Mouse (Mus musculus) limb, embryonic 11.5 days (tissue): Measurements from ENCODE around the gene Map4k3. TPM values are rescaled to one million over a fixed set of nuclear protein-coding genes. Genes with fewer than 3 reads are reported as not detected.
"Not testable (repeated sequence)": the region's sequence is repeated elsewhere in the genome, so short reads cannot be mapped to it uniquely, and the experiment has no call there.

Experiments
- ATAC-seq: fragments of 200-750 bp; cut with Nextera tagmentation; 2 replicates; pipeline ENCODE4 v1.8.0; 2017; ENCODE audit warnings: low read depth; ENCODE audit not compliant: insufficient number of reproducible peaks, low FRiP score, low TSS enrichment
- DNase-seq: peaks from one replicate; pipeline ENCODE4 v3.0.0-alpha.2; 2015; ENCODE audit warnings: low spot score
- H3K27ac ChIP-seq: fragments of 300-500 bp; sonication (generic); replicated peaks from 2 replicates; pipeline ENCODE4 v1.5.1; 2014; ENCODE audit warnings: low read depth, mild to moderate bottlenecking, low read length
- H3K27me3 ChIP-seq: fragments of 300-500 bp; sonication (generic); 2 replicates; pipeline ENCODE4 v1.6.1; 2014; ENCODE audit warnings: mild to moderate bottlenecking, low read length, mixed read lengths; ENCODE audit not compliant: control insufficient read depth, insufficient read depth
- H3K36me3 ChIP-seq: fragments of 300-500 bp; sonication (generic); 2 replicates; pipeline ENCODE4 v1.6.1; 2014; ENCODE audit warnings: mild to moderate bottlenecking, low read length, moderate library complexity, mixed read lengths; ENCODE audit not compliant: control insufficient read depth, insufficient read depth
- H3K4me1 ChIP-seq: fragments of 300-500 bp; sonication (generic); 2 replicates; pipeline ENCODE4 v1.6.1; 2014; ENCODE audit warnings: low read length, mixed read lengths; ENCODE audit not compliant: control insufficient read depth, insufficient read depth
- H3K4me2 ChIP-seq: fragments of 300-500 bp; sonication (generic); 2 replicates; pipeline ENCODE4 v1.6.1; 2014; ENCODE audit warnings: low read depth, mild to moderate bottlenecking, moderate library complexity; ENCODE audit not compliant: severe bottlenecking
- H3K4me3 ChIP-seq: fragments of 300-500 bp; sonication (generic); 2 replicates; pipeline ENCODE4 v1.5.1; 2014; ENCODE audit warnings: low read depth, low read length
- H3K9ac ChIP-seq: fragments of 300-500 bp; sonication (generic); 2 replicates; pipeline ENCODE4 v1.6.1; 2014; ENCODE audit warnings: mild to moderate bottlenecking, low read length
- H3K9me3 ChIP-seq: fragments of 300-500 bp; sonication (generic); 2 replicates; pipeline ENCODE4 v1.6.1; 2016; ENCODE audit warnings: low read length; ENCODE audit not compliant: control insufficient read depth
- WGBS: fragments of 180-500 bp; shearing (Covaris S2); extraction: QIAGEN DNeasy Blood & Tissue Kit; methylation state at CpG from one replicate; pipeline ENCODE4 v1.1.7; 2014; 5-methylcytosine and 5-hydroxymethylcytosine counted together
- polyA plus RNA-seq: library from polyadenylated mRNA; unstranded; fragments of >200 nt; fragmentation: Nextera tagmentation; extraction: Ambion mirVana; gene quantifications from 2 replicates; pipeline ENCODE4 v1.2.1, GENCODE M21; 2014

Gene Map4k3
- polyA plus RNA-seq, 1 experiment from 2014 or later, result 33.7 TPM

DNA sequence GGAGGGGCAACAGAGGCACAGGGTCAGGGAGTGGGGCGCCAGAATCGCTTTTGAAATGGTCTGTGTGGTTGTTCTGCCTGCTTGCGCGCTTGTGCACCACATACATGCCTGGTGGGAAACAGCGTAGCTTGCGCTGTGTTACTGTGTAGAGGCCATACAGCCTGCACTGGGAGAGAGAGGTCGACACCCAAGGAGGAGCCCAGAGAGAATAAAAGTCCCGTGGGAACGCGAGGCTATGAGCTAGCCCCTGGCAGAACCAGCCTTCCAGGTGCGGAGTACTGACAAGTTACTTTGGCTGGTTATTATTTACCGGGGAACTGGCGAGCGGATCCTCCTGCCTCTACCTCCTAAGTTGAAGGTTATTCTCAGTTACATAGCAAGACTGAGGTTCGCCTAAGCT, 177.3 kb downstream of the Map4k3 start:
- Histone ChIP-seq H3K27ac (no peak overlapping the region), H3K36me3 (no peaks in the 10 kb centered on the region), H3K4me2 (no peak overlapping the region), H3K27me3 (no peaks in the 10 kb centered on the region), H3K9ac (no peak overlapping the region), H3K4me1 (no peaks in the 10 kb centered on the region), H3K4me3 (no peak overlapping the region), H3K9me3 (no peaks in the 10 kb centered on the region)
- ATAC-seq, result no peak
- 83% methylated on average over 15 of the region's 15 CpGs for WGBS
- DNase-seq, result no peak

DNA sequence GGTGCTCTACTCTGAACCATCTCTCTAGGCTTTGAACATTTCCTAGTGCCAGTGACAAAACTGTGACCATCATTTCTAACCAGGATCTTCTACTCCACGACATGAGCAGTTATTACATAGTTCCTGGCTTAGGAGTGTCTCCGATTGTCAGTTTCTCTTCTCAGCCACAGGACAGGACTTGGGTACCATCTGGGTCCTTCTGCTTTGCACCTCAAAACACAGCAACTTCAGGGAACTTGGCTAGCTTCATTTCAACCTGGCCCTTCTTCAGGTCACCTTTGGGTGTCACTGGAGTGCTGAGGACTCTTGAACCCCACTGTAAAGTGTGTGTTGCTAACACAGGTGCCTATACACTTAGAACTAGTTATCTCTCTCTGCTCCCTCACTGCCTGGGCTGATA, 181.4 kb downstream of the Map4k3 start:
- no peak overlapping the region for H3K4me3 ChIP-seq

DNA sequence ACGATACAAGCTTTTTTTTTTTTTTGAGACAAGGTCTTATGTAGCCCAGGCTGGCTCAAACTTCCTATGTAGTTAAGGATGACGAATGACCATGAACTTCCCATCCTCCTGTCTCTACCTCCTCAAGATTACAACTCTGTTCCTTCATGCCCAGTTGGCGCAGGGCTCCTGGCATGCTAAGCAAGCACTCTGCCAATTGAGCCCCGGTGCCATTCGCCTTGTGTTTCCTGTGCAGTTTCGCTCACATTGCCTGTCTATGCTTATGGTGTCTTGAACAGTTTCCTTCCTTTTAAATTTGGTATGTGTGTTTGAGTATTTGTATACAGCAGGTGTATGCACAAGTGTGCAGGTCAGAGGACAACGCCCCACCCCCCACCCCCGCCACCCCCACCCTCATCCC, 182.1 kb downstream of the Map4k3 start:
- ATAC-seq (no peak), DNase-seq (no peak)
- Histone ChIP-seq H3K36me3 (no peaks in the 10 kb centered on the region), H3K9me3 (no peaks in the 10 kb centered on the region), H3K4me2 (no peak overlapping the region), H3K9ac (no peak overlapping the region), H3K27ac (no peak overlapping the region), H3K4me3 (no peak overlapping the region), H3K27me3 (no peaks in the 10 kb centered on the region), H3K4me1 (no peaks in the 10 kb centered on the region)
- 94% methylated on average over 8 of the region's 8 CpGs for WGBS

More for the DNA sequence above, 181.4 kb downstream of the Map4k3 start:
- no peaks in the 10 kb centered on the region for H3K9me3 ChIP-seq
- DNase-seq, result no peak
- no peak for ATAC-seq
- H3K9ac ChIP-seq, result no peak overlapping the region
- no peaks in the 10 kb centered on the region for H3K27me3 ChIP-seq
- no peaks in the 10 kb centered on the region for H3K36me3 ChIP-seq
- 94% methylated on average over 2 of the region's 2 CpGs for WGBS
- no peaks in the 10 kb centered on the region for H3K4me1 ChIP-seq
- H3K4me2 ChIP-seq, result no peak overlapping the region
- no peak overlapping the region for H3K27ac ChIP-seq

DNA sequence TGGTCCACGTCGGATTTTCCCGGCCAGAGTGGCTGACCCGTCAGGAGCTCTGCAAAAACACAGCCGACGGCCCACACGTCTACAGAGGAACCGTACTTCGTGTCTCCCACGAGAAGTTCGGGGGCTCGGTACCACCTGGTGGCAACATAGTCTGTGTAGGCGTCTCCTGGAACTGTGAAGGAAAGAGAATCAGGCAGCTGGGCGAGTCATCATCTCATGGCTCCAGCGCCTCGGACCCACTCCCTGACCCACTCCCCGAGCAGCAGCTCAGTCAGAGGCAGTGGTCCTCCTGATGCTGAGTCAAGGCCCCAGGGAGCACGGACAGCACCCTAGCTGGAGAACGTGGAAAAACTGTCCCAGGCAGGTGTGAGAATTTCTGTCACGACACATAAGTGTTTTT, 184.6 kb downstream of the Map4k3 start:
- H3K27ac ChIP-seq, result no peak overlapping the region
- ATAC-seq, result no peak
- no peaks in the 10 kb centered on the region for H3K9me3 ChIP-seq
- no peaks in the 10 kb centered on the region for H3K36me3 ChIP-seq
- no peaks in the 10 kb centered on the region for H3K27me3 ChIP-seq
- DNase-seq, result no peak
- no peak overlapping the region for H3K4me3 ChIP-seq
- H3K9ac ChIP-seq, result no peak overlapping the region
- WGBS, result 89% methylated on average over 20 of the region's 20 CpGs
- no peaks in the 10 kb centered on the region for H3K4me1 ChIP-seq
- H3K4me2 ChIP-seq, result no peak overlapping the region

DNA sequence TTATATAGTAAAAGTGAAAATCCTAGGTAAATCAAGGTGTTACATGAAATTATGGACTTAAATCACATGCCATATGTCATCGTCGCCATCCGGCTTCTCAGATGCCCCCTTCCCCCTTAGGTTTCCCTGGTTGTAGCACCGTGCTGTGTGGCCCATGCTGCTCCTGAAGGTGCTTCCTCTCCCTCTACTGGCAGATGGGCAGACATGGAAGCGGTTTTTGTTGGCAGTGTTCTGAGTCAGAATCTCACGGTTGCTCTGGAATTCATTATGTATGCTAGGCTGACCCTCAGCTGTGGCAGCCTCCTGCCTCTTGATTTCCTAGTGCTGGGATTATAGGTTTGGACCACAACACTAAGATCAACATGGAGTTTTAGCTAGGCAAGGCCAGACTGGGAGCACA, 191.1 kb downstream of the Map4k3 start:
- H3K36me3 ChIP-seq, result no peaks in the 10 kb centered on the region
- DNase-seq (no peak), ATAC-seq (no peak)
- H3K9me3 ChIP-seq, result no peaks in the 10 kb centered on the region
- 67% methylated on average over 6 of the region's 6 CpGs for WGBS
- H3K4me1 ChIP-seq, result no peaks in the 10 kb centered on the region
- no peak overlapping the region for H3K9ac ChIP-seq
- no peak overlapping the region for H3K4me2 ChIP-seq
- no peak overlapping the region for H3K4me3 ChIP-seq
- no peak overlapping the region for H3K27ac ChIP-seq
- no peaks in the 10 kb centered on the region for H3K27me3 ChIP-seq

DNA sequence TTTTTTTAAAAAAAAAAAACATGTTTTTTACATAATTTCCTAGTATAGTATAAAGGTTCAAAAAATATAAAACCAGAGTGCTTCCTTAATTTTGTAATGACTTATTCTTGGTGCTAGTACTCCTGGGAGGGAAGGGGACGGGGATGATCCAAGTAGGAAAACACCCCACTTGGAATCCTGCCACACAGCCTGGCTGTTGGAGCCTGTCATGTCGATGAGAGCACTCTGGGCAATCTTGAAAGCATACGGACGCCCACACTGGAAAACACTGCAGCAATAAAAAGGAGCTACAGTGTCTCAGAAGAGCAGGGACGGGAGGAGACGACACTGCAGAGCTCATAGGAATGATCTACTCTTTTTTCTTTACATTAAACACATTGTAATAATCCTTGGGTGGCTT, 192.7 kb downstream of the Map4k3 start:
- Histone ChIP-seq H3K4me3 (no peak overlapping the region), H3K9ac (no peak overlapping the region), H3K27ac (no peak overlapping the region), H3K36me3 (no peaks in the 10 kb centered on the region), H3K9me3 (no peaks in the 10 kb centered on the region), H3K4me2 (no peak overlapping the region), H3K4me1 (no peaks in the 10 kb centered on the region), H3K27me3 (no peaks in the 10 kb centered on the region)
- ATAC-seq, result no peak
- WGBS, result 81% methylated on average over 6 of the region's 6 CpGs
- DNase-seq, result no peak

DNA sequence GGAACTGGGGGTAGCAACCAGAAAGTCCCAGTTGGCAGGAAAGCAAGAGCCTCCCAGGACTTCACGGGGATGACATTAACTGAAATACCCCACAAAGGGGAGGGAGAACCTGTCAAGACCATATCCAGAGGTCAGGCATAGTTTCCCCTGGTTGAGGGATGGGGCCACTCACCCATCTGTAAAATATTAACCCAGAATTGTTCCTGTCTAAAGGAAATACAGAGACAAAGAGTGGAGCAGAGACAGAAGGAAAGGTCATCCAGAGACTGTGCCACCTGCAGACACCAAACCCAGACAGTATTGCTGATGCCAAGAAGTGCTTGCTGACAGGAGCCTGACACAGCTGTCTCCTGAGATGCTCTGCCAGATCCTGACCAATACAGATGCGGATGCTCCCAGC, 196.9 kb downstream of the Map4k3 start:
- H3K4me3 ChIP-seq, H3K27me3 ChIP-seq, H3K4me2 ChIP-seq, H3K9ac ChIP-seq, H3K27ac ChIP-seq, H3K4me1 ChIP-seq, ATAC-seq, H3K9me3 ChIP-seq, DNase-seq, H3K36me3 ChIP-seq: not testable (repeated sequence)
- WGBS, result 47% methylated on average over 2 of the region's 2 CpGs

Other genes with a start within 250 kb of the Map4k3 start
- gene Sos1, start 248.0 kb downstream of the Map4k3 start, polyA plus RNA-seq, result 9.1 and 9.3 TPM in 2 replicates
- gene Cdkl4, start 150.7 kb downstream of the Map4k3 start, polyA plus RNA-seq, result 0.55 and 0.61 TPM in 2 replicates
- 5.3 and 6.9 TPM in 2 replicates for gene Tmem178, start 216.1 kb upstream of the Map4k3 start, polyA plus RNA-seq